Mouse (Mus musculus): Measurements from ENCODE around the gene Rab33b. TPM values are rescaled to one million over a fixed set of nuclear protein-coding genes. Genes with fewer than 3 reads are reported as not detected.

Gene Rab33b
- 28.3 and 33.8 TPM in 2 replicates for total RNA-seq (2023)

DNA sequence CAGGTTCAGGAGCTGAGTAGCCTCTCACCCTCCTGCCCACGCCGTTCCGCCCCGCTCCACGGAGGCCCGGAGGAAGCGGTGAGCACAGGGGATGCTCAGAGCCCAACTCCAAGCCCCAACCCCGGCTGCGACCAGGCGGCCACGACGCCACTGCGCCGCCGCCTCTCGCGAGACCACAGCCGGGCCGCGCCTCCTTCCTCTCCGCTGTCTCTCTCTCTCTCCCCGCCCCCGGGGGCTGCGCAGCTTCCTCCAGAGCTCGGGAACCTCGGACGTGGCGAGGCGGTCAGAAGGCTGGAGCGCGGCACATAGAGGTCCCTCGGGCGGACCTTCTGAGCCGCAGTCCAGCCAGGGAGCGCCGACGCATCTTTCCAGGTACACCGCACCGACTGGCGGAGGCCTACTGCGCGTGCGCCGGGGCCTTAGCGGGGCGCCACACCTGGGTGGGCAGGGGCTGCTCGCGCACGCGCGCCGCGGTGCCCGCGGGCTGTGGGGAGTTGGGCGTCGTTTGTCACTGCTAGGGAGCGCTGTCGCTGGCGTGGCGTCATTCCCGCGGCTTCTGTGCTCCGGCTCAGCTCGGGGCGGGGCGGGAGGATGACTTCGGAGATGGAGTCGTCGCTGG lies at the start of gene Rab33b:
TSS of gene Rab33b (plus strand) at position 180 of the 619 bp plus-strand sequence.

Other genes with a start within 250 kb of the Rab33b start
- 105 and 138 TPM in 2 replicates for gene Elf2, start 143.3 kb upstream of the Rab33b start, total RNA-seq (2023)
- gene Mgarp, start 87.2 kb upstream of the Rab33b start, total RNA-seq (2023), result not detected in 2 replicates
- 36.0 TPM in 2 replicates for gene Ndufc1, start 74.9 kb upstream of the Rab33b start, total RNA-seq (2023)
- gene Naa15, start 68.8 kb upstream of the Rab33b start, total RNA-seq (2023), result 29.7 and 44.6 TPM in 2 replicates
- gene Setd7, start 77.0 kb downstream of the Rab33b start, total RNA-seq (2023), result 38.5 and 51.4 TPM in 2 replicates
- gene Mgst2, start 176.4 kb downstream of the Rab33b start, total RNA-seq (2023), result 179 TPM in 2 replicates